Mouse (Mus musculus): ENCODE results near the gene Boll. TPM values are rescaled to one million over a fixed set of nuclear protein-coding genes. Genes with fewer than 3 reads are reported as not detected.

Gene Boll
- polyA plus RNA-seq, 1 experiment from 2014 or later: 0.44 TPM

DNA sequence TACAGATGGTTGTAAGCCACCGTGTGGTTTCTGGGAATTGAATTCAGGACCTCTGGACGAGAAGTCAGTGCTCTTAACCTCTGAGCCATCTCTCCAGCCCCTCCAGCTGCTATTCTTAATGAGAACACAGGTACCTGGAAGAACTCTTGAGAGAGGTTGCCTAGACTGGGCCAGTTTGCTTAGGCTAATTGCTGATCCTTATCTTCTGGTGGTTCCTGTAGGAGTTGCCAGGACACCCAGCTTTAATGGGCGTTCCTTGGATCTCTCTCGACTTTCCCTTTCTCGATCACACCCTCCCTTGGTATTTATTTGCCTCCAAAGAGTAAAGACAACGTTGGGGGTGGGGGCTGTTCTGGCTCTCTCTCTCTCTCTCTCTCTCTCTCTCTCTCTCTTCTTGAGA, 149.8 kb downstream of the Boll start:
- Histone ChIP-seq H3K36me3 (ENCODE audit: control insufficient read depth, insufficient read depth, low read length) (no peaks in the 10 kb centered on the region), H3K4me3 (ENCODE audit: low read length) (no peak overlapping the region), H3K9me3 (ENCODE audit: control insufficient read depth, low read length) (no peaks in the 10 kb centered on the region), H3K4me1 (ENCODE audit: control insufficient read depth, insufficient read depth, low read length) (peaks cover 4% of the 10 kb centered on the region; the same call in 1 of the 2 replicates), H3K4me2 (ENCODE audit: low read depth, low read length) (no peak overlapping the region; the same call in 1 of the 2 replicates), H3K9ac (ENCODE audit: low read depth, low read length) (no peak overlapping the region), H3K27ac (ENCODE audit: low read length) (no peak overlapping the region), H3K27me3 (replicated peaks; ENCODE audit: control insufficient read depth, insufficient read depth, low read length) (no peaks in the 10 kb centered on the region)
- WGBS: 37% methylated on average over 6 of the region's 6 CpGs
- ATAC-seq: peak; percentile 66

DNA sequence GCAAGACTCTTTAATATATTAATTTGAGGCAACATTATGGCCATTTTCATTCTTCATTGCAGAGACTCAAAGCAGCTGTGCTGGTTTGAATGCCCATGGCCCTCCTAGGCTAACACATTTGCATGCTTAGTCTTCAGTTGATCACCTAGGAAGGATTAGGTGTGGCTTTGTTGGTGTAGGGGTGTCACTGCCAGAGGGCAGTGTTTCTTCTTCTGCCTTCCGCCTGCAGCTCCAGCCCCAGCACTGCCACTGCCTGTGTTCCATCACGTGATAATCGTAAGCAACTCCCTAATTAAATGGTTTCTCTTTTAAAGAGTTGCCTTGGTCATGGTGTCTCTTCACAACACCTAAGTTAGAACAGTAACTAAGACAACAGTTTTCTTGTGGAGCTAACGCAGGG, 150.5 kb downstream of the Boll start:
- H3K27ac ChIP-seq (ENCODE audit: low read length): no peak overlapping the region
- WGBS: 86% methylated on average over 4 of the region's 4 CpGs
- no peak overlapping the region for H3K4me3 ChIP-seq (ENCODE audit: low read length)
- no peaks in the 10 kb centered on the region for H3K27me3 ChIP-seq (replicated peaks; ENCODE audit: control insufficient read depth, insufficient read depth, low read length)
- H3K9ac ChIP-seq (ENCODE audit: low read depth, low read length): no peak overlapping the region
- no peaks in the 10 kb centered on the region for H3K36me3 ChIP-seq (ENCODE audit: control insufficient read depth, insufficient read depth, low read length)
- no peak for ATAC-seq
- H3K4me2 ChIP-seq (ENCODE audit: low read depth, low read length): no peak overlapping the region
- no peaks in the 10 kb centered on the region for H3K9me3 ChIP-seq (ENCODE audit: control insufficient read depth, low read length)
- peaks cover 4% of the 10 kb centered on the region; the same call in 1 of the 2 replicates for H3K4me1 ChIP-seq (ENCODE audit: control insufficient read depth, insufficient read depth, low read length)

DNA sequence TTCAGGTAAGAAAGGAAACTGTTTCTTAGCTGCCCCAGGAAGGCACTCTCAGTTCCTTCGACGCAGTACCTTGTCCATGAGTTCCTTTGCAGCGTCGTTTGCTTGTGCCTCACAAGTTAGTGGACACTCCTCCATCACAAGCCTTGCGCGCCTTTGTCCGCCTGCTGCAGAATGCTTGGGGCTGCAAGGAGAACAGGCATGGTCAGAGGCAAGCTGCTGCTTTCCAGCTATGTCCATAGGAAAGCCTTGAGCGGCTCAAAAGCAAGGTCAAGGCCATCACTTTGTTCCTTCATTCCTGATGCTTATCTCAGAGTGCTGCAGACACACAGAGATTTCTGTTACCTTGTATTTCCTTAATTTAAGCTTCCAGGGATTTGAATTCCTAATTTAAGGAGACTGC, 152.2 kb downstream of the Boll start:
- Histone ChIP-seq H3K9me3 (ENCODE audit: control insufficient read depth, low read length) (no peaks in the 10 kb centered on the region), H3K9ac (ENCODE audit: low read depth, low read length) (no peak overlapping the region), H3K27ac (ENCODE audit: low read length) (no peak overlapping the region), H3K4me1 (ENCODE audit: control insufficient read depth, insufficient read depth, low read length) (no peaks in the 10 kb centered on the region), H3K4me3 (ENCODE audit: low read length) (no peak overlapping the region), H3K27me3 (replicated peaks; ENCODE audit: control insufficient read depth, insufficient read depth, low read length) (no peaks in the 10 kb centered on the region), H3K4me2 (ENCODE audit: low read depth, low read length) (no peak overlapping the region), H3K36me3 (ENCODE audit: control insufficient read depth, insufficient read depth, low read length) (no peaks in the 10 kb centered on the region)
- 84% methylated on average over 8 of the region's 8 CpGs for WGBS
- ATAC-seq: no peak

GRCm38 (mm10) chr1:55210202-55210965, 152.9 kb downstream of the Boll start:
- no peak overlapping the region for H3K9ac ChIP-seq (ENCODE audit: low read depth, low read length)
- WGBS: 49% methylated on average over 12 of the region's 12 CpGs
- H3K36me3 ChIP-seq (ENCODE audit: control insufficient read depth, insufficient read depth, low read length): no peaks in the 10 kb centered on the region
- no peaks in the 10 kb centered on the region for H3K27me3 ChIP-seq (replicated peaks; ENCODE audit: control insufficient read depth, insufficient read depth, low read length)
- no peaks in the 10 kb centered on the region for H3K9me3 ChIP-seq (ENCODE audit: control insufficient read depth, low read length)
- ATAC-seq: peak; percentile 28; the same call in 1 of the 2 replicates
- no peaks in the 10 kb centered on the region for H3K4me1 ChIP-seq (ENCODE audit: control insufficient read depth, insufficient read depth, low read length)
- no peak overlapping the region for H3K4me3 ChIP-seq (ENCODE audit: low read length)
- H3K4me2 ChIP-seq (ENCODE audit: low read depth, low read length): no peak overlapping the region
- H3K27ac ChIP-seq (ENCODE audit: low read length): no peak overlapping the region

DNA sequence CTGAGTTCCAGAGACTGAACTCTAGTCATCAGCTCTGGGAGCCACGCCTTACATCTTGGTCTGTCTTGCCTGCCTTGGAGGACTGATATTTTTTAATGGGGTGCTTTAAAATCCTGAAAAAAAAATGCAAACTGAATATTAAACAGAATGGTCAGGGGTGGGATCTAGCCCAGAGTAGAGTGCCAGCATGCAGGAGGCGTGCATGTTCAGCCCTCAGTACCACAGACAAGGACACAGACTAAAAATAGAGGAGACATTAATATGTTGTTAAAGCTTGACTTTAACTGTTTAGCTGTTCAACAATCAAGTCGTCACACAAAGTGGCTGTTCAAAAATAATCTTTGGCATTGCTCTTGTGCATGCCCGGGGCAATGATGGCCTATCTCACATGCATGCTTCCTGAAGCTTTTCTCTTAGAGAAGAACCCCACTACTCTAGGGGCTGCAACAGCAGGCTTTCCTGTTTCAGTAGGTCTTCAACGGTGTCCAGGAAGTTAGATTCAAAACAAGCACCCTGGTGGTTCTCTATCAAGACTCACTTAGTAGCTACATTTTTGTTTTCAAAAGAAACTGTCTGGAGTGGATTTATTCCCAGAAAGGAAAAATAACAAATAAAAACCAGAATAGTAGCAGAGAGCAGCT, 154.6 kb downstream of the Boll start:
- no peak overlapping the region for H3K4me3 ChIP-seq (ENCODE audit: low read length)
- H3K9ac ChIP-seq (ENCODE audit: low read depth, low read length): no peak overlapping the region
- ATAC-seq: no peak
- H3K27me3 ChIP-seq (replicated peaks; ENCODE audit: control insufficient read depth, insufficient read depth, low read length): no peaks in the 10 kb centered on the region
- no peaks in the 10 kb centered on the region for H3K4me1 ChIP-seq (ENCODE audit: control insufficient read depth, insufficient read depth, low read length)
- H3K36me3 ChIP-seq (ENCODE audit: control insufficient read depth, insufficient read depth, low read length): no peaks in the 10 kb centered on the region
- 73% methylated on average over 5 of the region's 5 CpGs for WGBS
- H3K27ac ChIP-seq (ENCODE audit: low read length): no peak overlapping the region
- no peaks in the 10 kb centered on the region for H3K9me3 ChIP-seq (ENCODE audit: control insufficient read depth, low read length)
- H3K4me2 ChIP-seq (ENCODE audit: low read depth, low read length): no peak overlapping the region

DNA sequence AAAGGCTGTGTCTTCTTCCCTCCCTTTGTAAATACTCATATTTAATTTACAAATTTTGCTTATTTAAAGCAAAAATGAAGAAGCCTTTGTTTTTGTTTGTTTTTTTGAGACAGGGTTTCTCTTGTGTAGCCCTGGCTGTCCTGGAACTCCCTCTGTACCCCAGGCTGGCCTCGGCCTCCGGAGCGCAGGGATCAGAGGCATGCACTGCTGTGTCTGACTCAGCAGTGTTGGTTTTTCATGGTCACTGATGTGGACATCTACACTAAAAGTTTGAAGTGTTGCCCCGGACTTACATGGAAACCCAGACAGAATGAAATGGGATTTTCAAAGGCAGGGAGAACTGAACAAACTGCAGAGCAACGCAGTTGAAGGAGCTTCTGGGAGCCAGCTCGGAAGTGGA, 155.7 kb downstream of the Boll start:
- ATAC-seq: no peak
- Histone ChIP-seq H3K9ac (ENCODE audit: low read depth, low read length) (no peak overlapping the region), H3K27ac (ENCODE audit: low read length) (no peak overlapping the region), H3K27me3 (replicated peaks; ENCODE audit: control insufficient read depth, insufficient read depth, low read length) (no peaks in the 10 kb centered on the region), H3K9me3 (ENCODE audit: control insufficient read depth, low read length) (no peaks in the 10 kb centered on the region), H3K36me3 (ENCODE audit: control insufficient read depth, insufficient read depth, low read length) (no peaks in the 10 kb centered on the region), H3K4me2 (ENCODE audit: low read depth, low read length) (no peak overlapping the region), H3K4me1 (ENCODE audit: control insufficient read depth, insufficient read depth, low read length) (no peaks in the 10 kb centered on the region), H3K4me3 (ENCODE audit: low read length) (no peak overlapping the region)
- WGBS: 88% methylated on average over 6 of the region's 6 CpGs

DNA sequence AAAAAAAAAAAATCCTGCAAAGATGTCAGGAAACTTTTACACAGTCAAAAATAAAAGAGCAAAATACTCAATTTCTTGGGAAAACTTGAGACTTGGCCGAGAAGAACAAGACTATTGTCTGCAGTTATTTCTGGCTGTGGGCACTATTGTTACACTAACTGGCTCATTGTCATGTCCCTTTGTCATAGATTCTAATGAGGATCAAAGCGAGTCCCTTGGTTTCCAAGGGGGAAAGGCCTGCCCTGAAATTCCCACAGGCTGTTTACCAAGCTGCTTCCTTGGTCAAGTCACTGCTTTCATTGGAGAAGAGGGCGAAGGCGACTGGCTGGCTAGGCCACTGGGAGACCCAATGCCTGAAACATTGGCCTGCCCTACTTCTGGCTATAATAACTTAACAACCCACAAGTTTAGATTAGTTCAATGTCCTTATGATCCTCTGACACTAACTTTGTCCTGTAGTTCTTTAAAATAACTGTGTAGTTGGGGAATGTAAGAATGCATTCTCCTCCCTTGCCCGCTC, 157.4 kb downstream of the Boll start:
- Histone ChIP-seq H3K4me1 (ENCODE audit: control insufficient read depth, insufficient read depth, low read length) (0 out of 2 replicates have a peak, but pooled peaks cover 4% of the 10 kb centered on the region), H3K4me3 (ENCODE audit: low read length) (no peak overlapping the region), H3K27me3 (replicated peaks; ENCODE audit: control insufficient read depth, insufficient read depth, low read length) (no peaks in the 10 kb centered on the region), H3K4me2 (ENCODE audit: low read depth, low read length) (no peak overlapping the region), H3K27ac (ENCODE audit: low read length) (no peak overlapping the region), H3K9me3 (ENCODE audit: control insufficient read depth, low read length) (no peaks in the 10 kb centered on the region), H3K36me3 (ENCODE audit: control insufficient read depth, insufficient read depth, low read length) (no peaks in the 10 kb centered on the region), H3K9ac (ENCODE audit: low read depth, low read length) (no peak overlapping the region)
- ATAC-seq: no peak
- WGBS: 72% methylated on average over 5 of the region's 5 CpGs

DNA sequence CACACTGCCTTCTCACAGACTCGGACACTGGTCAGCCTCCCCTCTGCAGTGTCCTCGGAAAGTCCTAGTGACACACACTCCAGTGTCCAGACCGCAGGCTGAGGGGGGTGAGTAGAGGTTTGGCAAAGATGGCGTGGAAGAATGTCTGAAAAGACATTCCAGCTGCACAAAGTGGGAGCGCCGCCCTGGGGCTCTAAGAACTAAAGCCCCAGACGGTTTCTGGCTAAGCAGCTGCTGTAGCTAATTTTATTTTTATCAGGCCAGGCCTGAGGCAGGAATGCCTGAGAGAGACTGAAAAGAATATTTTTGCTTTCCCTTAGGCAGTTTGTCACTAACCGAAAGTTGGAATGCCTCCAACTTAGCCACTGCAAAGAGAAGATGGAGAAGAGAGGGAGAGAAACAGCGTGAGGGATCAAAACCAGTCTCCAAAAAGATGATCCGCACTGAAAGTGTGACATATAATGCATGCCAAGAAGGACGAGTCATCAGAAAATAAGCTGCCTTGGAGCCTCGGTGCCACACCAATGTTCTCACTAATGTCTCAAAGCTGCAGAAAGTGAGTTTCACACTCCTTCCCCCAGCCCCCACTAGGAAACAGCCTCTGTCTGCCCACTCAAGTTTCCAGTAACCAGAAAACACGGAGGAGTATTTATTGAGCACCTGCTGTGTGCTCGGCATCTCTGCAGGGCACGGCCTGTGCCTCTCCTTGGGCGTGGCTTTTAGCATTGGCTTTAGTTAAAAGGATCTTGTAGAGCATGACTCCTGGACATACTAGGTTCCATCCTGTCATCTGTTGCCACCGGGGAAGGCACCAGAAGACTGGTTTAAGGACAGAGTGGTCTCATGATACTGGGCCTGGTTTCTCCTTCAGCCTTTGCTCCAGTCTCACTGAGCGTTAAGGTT, 161.2 kb downstream of the Boll start:
- H3K4me2 ChIP-seq (ENCODE audit: low read depth, low read length): no peak overlapping the region
- no peaks in the 10 kb centered on the region for H3K27me3 ChIP-seq (replicated peaks; ENCODE audit: control insufficient read depth, insufficient read depth, low read length)
- H3K36me3 ChIP-seq (ENCODE audit: control insufficient read depth, insufficient read depth, low read length): no peaks in the 10 kb centered on the region
- no peaks in the 10 kb centered on the region for H3K9me3 ChIP-seq (ENCODE audit: control insufficient read depth, low read length)
- peak overlapping the region; percentile 49 for H3K27ac ChIP-seq (ENCODE audit: low read length)
- H3K4me3 ChIP-seq (ENCODE audit: low read length): no peak overlapping the region
- 58% methylated on average over 18 of the region's 18 CpGs for WGBS
- ATAC-seq: peak; percentile 56
- H3K9ac ChIP-seq (ENCODE audit: low read depth, low read length): no peak overlapping the region; the same call in 1 of the 2 replicates
- H3K4me1 ChIP-seq (ENCODE audit: control insufficient read depth, insufficient read depth, low read length): 0 out of 2 replicates have a peak, but pooled peaks cover 4% of the 10 kb centered on the region

DNA sequence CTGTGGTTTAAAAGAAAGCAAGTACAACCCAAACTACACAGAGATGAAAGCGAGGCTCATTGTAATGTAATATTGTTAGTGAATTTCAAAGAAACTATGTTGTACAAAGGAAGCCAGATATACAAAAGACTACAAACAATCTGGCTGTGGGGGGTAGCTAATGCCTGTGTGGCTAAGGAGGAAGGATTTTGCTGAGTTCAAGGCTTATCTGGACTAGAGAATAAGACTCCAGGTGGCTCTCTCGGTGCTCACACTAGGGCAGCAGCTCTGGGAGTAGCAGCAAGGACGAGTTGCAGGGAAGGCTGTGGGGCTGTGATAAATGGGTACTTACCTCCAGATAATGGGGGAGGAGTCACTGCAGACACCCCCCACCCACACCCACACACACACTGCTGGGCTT, 164.6 kb downstream of the Boll start:
- Histone ChIP-seq H3K27ac (ENCODE audit: low read length) (no peak overlapping the region), H3K36me3 (ENCODE audit: control insufficient read depth, insufficient read depth, low read length) (no peaks in the 10 kb centered on the region), H3K4me2 (ENCODE audit: low read depth, low read length) (no peak overlapping the region), H3K27me3 (replicated peaks; ENCODE audit: control insufficient read depth, insufficient read depth, low read length) (no peaks in the 10 kb centered on the region), H3K4me3 (ENCODE audit: low read length) (no peak overlapping the region), H3K9ac (ENCODE audit: low read depth, low read length) (no peak overlapping the region), H3K9me3 (ENCODE audit: control insufficient read depth, low read length) (no peaks in the 10 kb centered on the region), H3K4me1 (ENCODE audit: control insufficient read depth, insufficient read depth, low read length) (peaks cover 10% of the 10 kb centered on the region; the same call in 1 of the 2 replicates)
- 42% methylated on average over 3 of the region's 3 CpGs for WGBS
- ATAC-seq: no peak

Measured in intestine, embryonic 16.5 days (tissue).